In genomic region chr4:126110374-126111152, GRCm38 (mm10) we compare ENCODE assay signal across 7 mouse cellular contexts. TPM values are rescaled to one million over a fixed set of nuclear protein-coding genes. Genes with fewer than 3 reads are reported as not detected.
A peak's percentile ranks its signal among the peaks of the same experiment; 100 is the strongest.
DNase-seq lines count a peak whose midpoint lies in the region; ATAC-seq and TF ChIP-seq lines count a peak whose summit lies in the region.

No protein-coding gene starts in this region.

- ATAC-seq in granulocyte monocyte progenitor cell, adult 5-6 weeks (replicated peaks; ENCODE audit: poor library complexity, severe bottlenecking) = peak; percentile 75
- ATAC-seq in intestine, postnatal 0 days = peak; percentile 50
- peak; percentile 64 for ATAC-seq in midbrain, embryonic 12.5 days (ENCODE audit: low FRiP score, low read depth)

- peak; percentile 64 for TF ChIP-seq CTCF in intestine, postnatal 0 days (IDR thresholded peaks at IDR 0.05; ENCODE audit: low read depth)

- H3K9me3 ChIP-seq in intestine, postnatal 0 days (ENCODE audit: control insufficient read depth) = no peaks in the 10 kb centered on the region
- no peaks in the 10 kb centered on the region for H3K9me3 ChIP-seq in limb, embryonic 10.5 days (replicated peaks)
- no peaks in the 10 kb centered on the region for H3K9me3 ChIP-seq in midbrain, embryonic 12.5 days

- WGBS in intestine, postnatal 0 days = 25% methylated on average over 12 of the region's 12 CpGs
- 13% methylated on average over 12 of the region's 12 CpGs for WGBS in limb, embryonic 10.5 days
- 7% methylated on average over 12 of the region's 12 CpGs for WGBS in midbrain, embryonic 12.5 days

- no peaks in the 10 kb centered on the region for H3K27me3 ChIP-seq in intestine, postnatal 0 days (replicated peaks; ENCODE audit: control insufficient read depth, insufficient read depth, low read length)
- H3K27me3 ChIP-seq in limb, embryonic 10.5 days (ENCODE audit: low read depth, poor library complexity, severe bottlenecking) = 0 out of 2 replicates have a peak, but pooled peaks cover 4% of the 10 kb centered on the region
- no peaks in the 10 kb centered on the region for H3K27me3 ChIP-seq in midbrain, embryonic 12.5 days

- peak overlapping the region; percentile 33 for H3K4me2 ChIP-seq in intestine, postnatal 0 days (replicated peaks; ENCODE audit: low read depth)
- H3K4me2 ChIP-seq in midbrain, embryonic 12.5 days (replicated peaks) = peak overlapping the region; percentile 23

- no peak overlapping the region for H3K9ac ChIP-seq in intestine, postnatal 0 days (ENCODE audit: low read depth, low read length)
- peak overlapping the region; percentile 43 for H3K9ac ChIP-seq in midbrain, embryonic 12.5 days (replicated peaks)

- no peaks in the 10 kb centered on the region for H3K36me3 ChIP-seq in intestine, postnatal 0 days (ENCODE audit: control insufficient read depth, insufficient read depth)
- no peaks in the 10 kb centered on the region for H3K36me3 ChIP-seq in limb, embryonic 10.5 days
- no peaks in the 10 kb centered on the region for H3K36me3 ChIP-seq in midbrain, embryonic 12.5 days

- H3K4me3 ChIP-seq in intestine, postnatal 0 days (ENCODE audit: low read depth, low read length) = no peak overlapping the region
- H3K4me3 ChIP-seq in limb, embryonic 10.5 days = peak overlapping the region; percentile 19
- H3K4me3 ChIP-seq in midbrain, embryonic 12.5 days = no peak overlapping the region

- H3K4me1 ChIP-seq in intestine, postnatal 0 days (replicated peaks; ENCODE audit: control insufficient read depth, insufficient read depth, low read length) = peaks cover 17% of the 10 kb centered on the region
- H3K4me1 ChIP-seq in limb, embryonic 10.5 days = peaks cover 71% of the 10 kb centered on the region
- peaks cover 39% of the 10 kb centered on the region for H3K4me1 ChIP-seq in midbrain, embryonic 12.5 days

- peak overlapping the region; percentile 70 for H3K27ac ChIP-seq in intestine, postnatal 0 days (ENCODE audit: low read depth, low read length)
- H3K27ac ChIP-seq in limb, embryonic 10.5 days = peak overlapping the region; percentile 78
- H3K27ac ChIP-seq in midbrain, embryonic 12.5 days (replicated peaks) = peak overlapping the region; percentile 70

- peak; percentile 36 for DNase-seq in ZHBTc4 (ENCODE audit: low read depth, low spot score)
- DNase-seq in cerebellum, postnatal 36 days = peak; percentile 72 to 74
- peak; percentile 41 for DNase-seq in limb, embryonic 10.5 days (ENCODE audit: low spot score)
- peak; percentile 76 to 80 for DNase-seq in spleen, adult 18-20 months

RNA-seq across cellular contexts. Expression of gene Stk40, which starts 6.8 kb away (rescaled TPM):
- total RNA-seq in granulocyte monocyte progenitor cell, adult 5-6 weeks (2014; fragmentation: Nextera tagmentation) = 5.9 and 6.3 TPM in 2 replicates
- 2.9 and 3.6 TPM in 2 replicates for total RNA-seq in granulocyte monocyte progenitor cell, adult 5-6 weeks (2017)
- polyA plus RNA-seq in intestine, postnatal 0 days (2015; fragmentation: Nextera tagmentation; extraction: Ambion mirVana) = 14.5 and 14.6 TPM in 2 replicates
- 48.2 and 52.1 TPM in 2 replicates for polyA plus RNA-seq in limb, embryonic 10.5 days (2016; fragmentation: Nextera tagmentation; extraction: Ambion mirVana)
- 48.8 and 49.0 TPM in 2 replicates for polyA plus RNA-seq in midbrain, embryonic 12.5 days (2016; fragmentation: Nextera tagmentation; extraction: Ambion mirVana)

RNA-seq across cellular contexts. Expression of gene Lsm10, which starts 14.1 kb away (rescaled TPM):
- 14.2 and 23.0 TPM in 2 replicates for total RNA-seq in granulocyte monocyte progenitor cell, adult 5-6 weeks (2014; fragmentation: Nextera tagmentation)
- 10.9 and 12.5 TPM in 2 replicates for total RNA-seq in granulocyte monocyte progenitor cell, adult 5-6 weeks (2017)
- polyA plus RNA-seq in intestine, postnatal 0 days (2015; fragmentation: Nextera tagmentation; extraction: Ambion mirVana) = 49.0 and 50.4 TPM in 2 replicates
- polyA plus RNA-seq in limb, embryonic 10.5 days (2016; fragmentation: Nextera tagmentation; extraction: Ambion mirVana) = 41.3 and 48.0 TPM in 2 replicates
- 42.1 and 42.9 TPM in 2 replicates for polyA plus RNA-seq in midbrain, embryonic 12.5 days (2016; fragmentation: Nextera tagmentation; extraction: Ambion mirVana)

RNA-seq across cellular contexts. Expression of gene Eva1b, which starts 37.0 kb away (rescaled TPM):
- total RNA-seq in granulocyte monocyte progenitor cell, adult 5-6 weeks (2014; fragmentation: Nextera tagmentation) = 0.73 and 1.1 TPM in 2 replicates
- total RNA-seq in granulocyte monocyte progenitor cell, adult 5-6 weeks (2017) = 1.0 and 2.4 TPM in 2 replicates
- 28.9 and 29.0 TPM in 2 replicates for polyA plus RNA-seq in intestine, postnatal 0 days (2015; fragmentation: Nextera tagmentation; extraction: Ambion mirVana)
- polyA plus RNA-seq in limb, embryonic 10.5 days (2016; fragmentation: Nextera tagmentation; extraction: Ambion mirVana) = 72.7 and 82.2 TPM in 2 replicates
- polyA plus RNA-seq in midbrain, embryonic 12.5 days (2016; fragmentation: Nextera tagmentation; extraction: Ambion mirVana) = 18.6 and 26.8 TPM in 2 replicates

RNA-seq across cellular contexts. Expression of gene Oscp1, which starts 52.2 kb away (rescaled TPM):
- total RNA-seq in granulocyte monocyte progenitor cell, adult 5-6 weeks (2014; fragmentation: Nextera tagmentation) = 4.6 and 12.2 TPM in 2 replicates
- total RNA-seq in granulocyte monocyte progenitor cell, adult 5-6 weeks (2017) = 4.4 and 20.5 TPM in 2 replicates
- polyA plus RNA-seq in intestine, postnatal 0 days (2015; fragmentation: Nextera tagmentation; extraction: Ambion mirVana) = 2.7 and 3.5 TPM in 2 replicates
- 20.4 and 23.7 TPM in 2 replicates for polyA plus RNA-seq in limb, embryonic 10.5 days (2016; fragmentation: Nextera tagmentation; extraction: Ambion mirVana)
- 31.6 and 31.8 TPM in 2 replicates for polyA plus RNA-seq in midbrain, embryonic 12.5 days (2016; fragmentation: Nextera tagmentation; extraction: Ambion mirVana)

RNA-seq across cellular contexts. Expression of gene Sh3d21, which starts 52.7 kb away (rescaled TPM):
- total RNA-seq in granulocyte monocyte progenitor cell, adult 5-6 weeks (2014; fragmentation: Nextera tagmentation) = 0.15 and 1.5 TPM in 2 replicates
- total RNA-seq in granulocyte monocyte progenitor cell, adult 5-6 weeks (2017) = 0.36 and 0.39 TPM in 2 replicates
- 10.0 and 12.3 TPM in 2 replicates for polyA plus RNA-seq in intestine, postnatal 0 days (2015; fragmentation: Nextera tagmentation; extraction: Ambion mirVana)
- 2.9 and 4.7 TPM in 2 replicates for polyA plus RNA-seq in limb, embryonic 10.5 days (2016; fragmentation: Nextera tagmentation; extraction: Ambion mirVana)
- 1.6 and 1.7 TPM in 2 replicates for polyA plus RNA-seq in midbrain, embryonic 12.5 days (2016; fragmentation: Nextera tagmentation; extraction: Ambion mirVana)
